Comparison of ENCODE assay signal across 9 mouse cellular contexts in the genomic region with DNA sequence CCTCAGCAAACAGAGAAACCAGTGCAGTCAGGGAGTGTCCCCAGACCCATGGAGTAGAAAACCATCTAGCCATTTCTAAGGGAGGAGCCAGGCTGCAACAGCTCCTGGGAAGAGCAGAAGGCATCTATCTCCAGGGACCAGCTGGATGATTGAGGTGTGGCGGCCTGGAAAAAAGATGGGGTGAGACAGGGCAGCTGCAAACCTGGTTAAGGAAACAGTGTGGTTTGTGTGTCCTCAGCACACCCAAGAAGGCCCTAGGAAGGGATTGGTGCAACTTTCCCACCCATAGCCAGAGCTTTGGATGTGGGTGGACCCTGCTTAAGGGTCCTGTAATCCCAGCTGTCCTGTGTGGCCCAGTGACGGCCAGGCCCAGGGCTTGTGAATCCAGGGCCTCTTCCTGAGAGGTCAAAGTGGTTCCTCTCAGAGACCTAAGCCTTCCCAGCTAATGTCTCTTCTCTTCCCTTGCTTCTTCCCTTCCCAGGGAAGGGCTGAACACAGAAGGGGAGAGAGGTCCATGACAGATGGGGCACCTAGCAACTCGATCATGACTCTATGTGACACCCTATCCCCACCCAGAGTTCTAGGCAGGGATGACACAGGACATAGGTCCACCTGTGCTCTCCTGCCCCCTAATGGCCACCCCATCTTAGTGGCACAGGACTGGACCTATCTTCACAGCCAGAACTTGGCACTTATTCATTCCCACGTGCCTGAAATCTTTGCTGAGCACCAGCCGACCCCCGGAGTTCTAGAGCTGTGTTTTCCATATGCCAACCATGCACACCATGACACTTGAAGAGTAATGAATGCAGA. TPM values are rescaled to one million over a fixed set of nuclear protein-coding genes. Genes with fewer than 3 reads are reported as not detected.
DNase-seq lines count a peak whose midpoint lies in the region; ATAC-seq and TF ChIP-seq lines count a peak whose summit lies in the region.
"Had no signal": no experiment of that assay in that cellular context is flagged by ENCODE, and none has a peak within 500 bp of the region (broad histone marks: within the 10 kb centered on the region; RNA-seq: fewer than 3 reads in every experiment).

No protein-coding gene starts in this region.

- ATAC-seq in hindbrain, embryonic 14.5 days (ENCODE audit: low FRiP score) = no peak
- peak; percentile 46 for ATAC-seq in inflammation-experienced regulatory T-cells, adult 6 months
- ATAC-seq in lung, embryonic 14.5 days (ENCODE audit: insufficient read depth) = no peak

- no peak for TF ChIP-seq EP300 in MEL (IDR thresholded peaks at IDR 0.05; ENCODE audit: low read depth in 1 of 2, low read length in 2 of 2)

- WGBS in hindbrain, embryonic 10.5 days = 65% methylated on average over 6 of the region's 6 CpGs
- WGBS in hindbrain, embryonic 14.5 days = 48% methylated on average over 6 of the region's 6 CpGs
- 50% methylated on average over 6 of the region's 6 CpGs for WGBS in lung, embryonic 14.5 days

- H3K36me3 ChIP-seq in hindbrain, embryonic 10.5 days = no peaks in the 10 kb centered on the region
- H3K36me3 ChIP-seq in hindbrain, embryonic 14.5 days (replicated peaks; ENCODE audit: control insufficient read depth, insufficient read depth) = no peaks in the 10 kb centered on the region
- peaks cover 0 to 13% of the 10 kb centered on the region in 2 experiments; a peak in 2 of 4 replicates for H3K36me3 ChIP-seq in MEL (ENCODE audit: control insufficient read depth in 1 of 2, insufficient read depth in 2 of 2, low read length in 2 of 2)
- no peaks in the 10 kb centered on the region for H3K36me3 ChIP-seq in lung, embryonic 14.5 days (ENCODE audit: insufficient read depth)
- H3K36me3 ChIP-seq: limb, embryonic 15.5 days had no signal

- DNase-seq in hindbrain, embryonic 10.5 days (ENCODE audit: low spot score) = peak; percentile 20
- DNase-seq in hindbrain, embryonic 14.5 days (ENCODE audit: low spot score) = no peak
- peak; percentile 67 for DNase-seq in MEL (ENCODE audit: low read depth, low spot score)
- peak; percentile 91 to 93 for DNase-seq in cerebellum, postnatal 10 days
- peak; percentile 36 for DNase-seq in lung, embryonic 14.5 days
- peak; percentile 56 for DNase-seq in testis, postnatal 10 days (ENCODE audit: low spot score)
- no peak for DNase-seq in c-Kit-positive CD71-positive TER-119-positive erythroid progenitor cells, embryonic 14.5 days (ENCODE audit: low spot score)

- no peak overlapping the region for H3K4me3 ChIP-seq in hindbrain, embryonic 10.5 days
- H3K4me3 ChIP-seq in hindbrain, embryonic 14.5 days (replicated peaks; ENCODE audit: low read length) = no peak overlapping the region
- no peak overlapping the region for H3K4me3 ChIP-seq in MEL (ENCODE audit: control insufficient read depth in 1 of 2, insufficient read depth in 1 of 2, low read depth in 2 of 2, low read length in 2 of 2)
- H3K4me3 ChIP-seq in lung, embryonic 14.5 days (ENCODE audit: low read depth, low read length) = no peak overlapping the region
- H3K4me3 ChIP-seq: limb, embryonic 15.5 days had no signal

- TF ChIP-seq POLR2A in MEL (IDR thresholded peaks at IDR 0.05; ENCODE audit: control insufficient read depth in 1 of 2, insufficient read depth in 1 of 2, low read depth in 1 of 2, low read length in 2 of 2, poor library complexity in 1 of 2) = no peak

- TF ChIP-seq CTCF in MEL (IDR thresholded peaks at IDR 0.05 in 2 of 3, conservative IDR thresholded peaks at IDR 0.05 in 1 of 3; ENCODE audit: control insufficient read depth in 1 of 3, insufficient read depth in 1 of 3, low read depth in 2 of 3, low read length in 3 of 3, poor library complexity in 1 of 3, severe bottlenecking in 1 of 3) = peak; percentile 50 to 76 (median 59)
- peak; percentile 53 for TF ChIP-seq CTCF in lung, embryonic 14.5 days (IDR thresholded peaks at IDR 0.05; ENCODE audit: low read depth)

- no peaks in the 10 kb centered on the region for H3K9me3 ChIP-seq in hindbrain, embryonic 10.5 days
- no peaks in the 10 kb centered on the region for H3K9me3 ChIP-seq in hindbrain, embryonic 14.5 days (ENCODE audit: control insufficient read depth, low read length)
- no peaks in the 10 kb centered on the region for H3K9me3 ChIP-seq in MEL (replicated peaks; ENCODE audit: insufficient read depth, low read length)
- no peaks in the 10 kb centered on the region for H3K9me3 ChIP-seq in lung, embryonic 14.5 days (ENCODE audit: low read depth, low read length)
- H3K9me3 ChIP-seq: limb, embryonic 15.5 days had no signal

- no peak overlapping the region for H3K9ac ChIP-seq in hindbrain, embryonic 14.5 days
- no peak overlapping the region for H3K9ac ChIP-seq in MEL (ENCODE audit: control insufficient read depth, low read depth, low read length, poor library complexity, severe bottlenecking)
- no peak overlapping the region for H3K9ac ChIP-seq in lung, embryonic 14.5 days
- H3K9ac ChIP-seq: limb, embryonic 15.5 days had no signal

- no peaks in the 10 kb centered on the region for H3K79me2 ChIP-seq in MEL (ENCODE audit: control insufficient read depth, insufficient read depth, low read length, poor library complexity)

- peaks cover 18% of the 10 kb centered on the region for H3K4me1 ChIP-seq in hindbrain, embryonic 10.5 days (replicated peaks)
- no peaks in the 10 kb centered on the region for H3K4me1 ChIP-seq in hindbrain, embryonic 14.5 days (replicated peaks; ENCODE audit: control insufficient read depth, insufficient read depth, low read length)
- H3K4me1 ChIP-seq in MEL (ENCODE audit: control insufficient read depth in 1 of 2, insufficient read depth in 2 of 2, low read length in 2 of 2) = peaks cover 7 to 15% of the 10 kb centered on the region in 2 experiments
- H3K4me1 ChIP-seq in lung, embryonic 14.5 days (ENCODE audit: insufficient read depth) = 0 out of 2 replicates have a peak, but pooled peaks cover 4% of the 10 kb centered on the region
- H3K4me1 ChIP-seq: limb, embryonic 15.5 days had no signal

- no peak overlapping the region for H3K4me2 ChIP-seq in hindbrain, embryonic 14.5 days (replicated peaks)
- H3K4me2 ChIP-seq in lung, embryonic 14.5 days = no peak overlapping the region
- H3K4me2 ChIP-seq: limb, embryonic 15.5 days had no signal

- H3K27ac ChIP-seq in hindbrain, embryonic 10.5 days = no peak overlapping the region
- no peak overlapping the region for H3K27ac ChIP-seq in hindbrain, embryonic 14.5 days
- H3K27ac ChIP-seq in MEL (ENCODE audit: control insufficient read depth, low read depth, low read length) = no peak overlapping the region
- no peak overlapping the region for H3K27ac ChIP-seq in lung, embryonic 14.5 days (ENCODE audit: low read depth)
- H3K27ac ChIP-seq: limb, embryonic 15.5 days had no signal

- no peaks in the 10 kb centered on the region for H3K27me3 ChIP-seq in hindbrain, embryonic 10.5 days (ENCODE audit: insufficient read depth, poor library complexity, severe bottlenecking)
- H3K27me3 ChIP-seq in hindbrain, embryonic 14.5 days (ENCODE audit: control insufficient read depth, insufficient read depth, low read length) = no peaks in the 10 kb centered on the region
- H3K27me3 ChIP-seq in MEL (ENCODE audit: control insufficient read depth in 1 of 2, insufficient read depth in 2 of 2, low read length in 2 of 2) = no peaks in the 10 kb centered on the region; a peak in 1 of 4 replicates
- no peaks in the 10 kb centered on the region for H3K27me3 ChIP-seq in lung, embryonic 14.5 days (ENCODE audit: insufficient read depth, low read length)
- H3K27me3 ChIP-seq: limb, embryonic 15.5 days had no signal

- peak; percentile 54 for TF ChIP-seq RAD21 in MEL (IDR thresholded peaks at IDR 0.05; ENCODE audit: low read depth, low read length)

RNA-seq across cellular contexts. Expression of gene Purb, which starts 14.2 kb away (rescaled TPM):
- 9.6 and 15.6 TPM in 2 replicates for polyA plus RNA-seq in hindbrain, embryonic 10.5 days (2016; fragmentation: Nextera tagmentation; extraction: Ambion mirVana)
- 9.8 and 9.9 TPM in 2 replicates for polyA plus RNA-seq in hindbrain, embryonic 14.5 days (2014; fragmentation: Nextera tagmentation; extraction: Ambion mirVana)
- total RNA-seq in MEL (2012; rRNA removed) = 29.3 and 33.9 TPM in 2 replicates
- polyA plus RNA-seq in MEL (2012; ENCODE audit: insufficient read depth in 1 of 2, insufficient read length in 2 of 2, low read depth in 1 of 2, low replicate concordance in 2 of 2, missing spikeins in 1 of 2) = 10 to 100 TPM; 23.1 to 32.7 TPM
- polyA plus RNA-seq in inflammation-experienced regulatory T-cells, adult 6 months (2017; shearing (Covaris generic)) = 10 to 100 TPM; 21.0 to 26.1 (median 23.7) TPM
- polyA plus RNA-seq in lung, embryonic 14.5 days (2014; fragmentation: Nextera tagmentation; extraction: Ambion mirVana) = 25.9 and 27.9 TPM in 2 replicates

RNA-seq across cellular contexts. Expression of gene Myo1g, which starts 30.9 kb away (rescaled TPM):
- 1.1 TPM in 2 replicates for polyA plus RNA-seq in hindbrain, embryonic 10.5 days (2016; fragmentation: Nextera tagmentation; extraction: Ambion mirVana)
- polyA plus RNA-seq in hindbrain, embryonic 14.5 days (2014; fragmentation: Nextera tagmentation; extraction: Ambion mirVana) = 0.31 and 0.74 TPM in 2 replicates
- 19.4 and 22.8 TPM in 2 replicates for total RNA-seq in MEL (2012; rRNA removed)
- polyA plus RNA-seq in MEL (2012; ENCODE audit: insufficient read depth in 1 of 2, insufficient read length in 2 of 2, low read depth in 1 of 2, low replicate concordance in 2 of 2, missing spikeins in 1 of 2) = 10 to 100 TPM in 1 of 2 experiments, not detected in 1; 33.3 TPM
- polyA plus RNA-seq in inflammation-experienced regulatory T-cells, adult 6 months (2017; shearing (Covaris generic)) = 100 to 1,000 TPM; 117 to 248 (median 132) TPM
- polyA plus RNA-seq in lung, embryonic 14.5 days (2014; fragmentation: Nextera tagmentation; extraction: Ambion mirVana) = 1.2 and 2.1 TPM in 2 replicates

RNA-seq across cellular contexts. Expression of gene H2afv, which starts 45.7 kb away (rescaled TPM):
- 881 and 962 TPM in 2 replicates for polyA plus RNA-seq in hindbrain, embryonic 10.5 days (2016; fragmentation: Nextera tagmentation; extraction: Ambion mirVana)
- polyA plus RNA-seq in hindbrain, embryonic 14.5 days (2014; fragmentation: Nextera tagmentation; extraction: Ambion mirVana) = 239 and 249 TPM in 2 replicates
- total RNA-seq in MEL (2012; rRNA removed) = 70.6 and 97.2 TPM in 2 replicates
- polyA plus RNA-seq in MEL (2012; ENCODE audit: insufficient read depth in 1 of 2, insufficient read length in 2 of 2, low read depth in 1 of 2, low replicate concordance in 2 of 2, missing spikeins in 1 of 2) = 100 to 1,000 TPM in 1 of 2 experiments, not detected in 1; 159 TPM
- 100 to 1,000 TPM; 131 to 311 (median 156) TPM for polyA plus RNA-seq in inflammation-experienced regulatory T-cells, adult 6 months (2017; shearing (Covaris generic))
- 562 and 581 TPM in 2 replicates for polyA plus RNA-seq in lung, embryonic 14.5 days (2014; fragmentation: Nextera tagmentation; extraction: Ambion mirVana)

RNA-seq across cellular contexts. Expression of gene Ccm2, which starts 56.8 kb away (rescaled TPM):
- polyA plus RNA-seq in hindbrain, embryonic 10.5 days (2016; fragmentation: Nextera tagmentation; extraction: Ambion mirVana) = 112 TPM in 2 replicates
- polyA plus RNA-seq in hindbrain, embryonic 14.5 days (2014; fragmentation: Nextera tagmentation; extraction: Ambion mirVana) = 89.0 and 89.4 TPM in 2 replicates
- 65.2 and 66.4 TPM in 2 replicates for total RNA-seq in MEL (2012; rRNA removed)
- polyA plus RNA-seq in MEL (2012; ENCODE audit: insufficient read depth in 1 of 2, insufficient read length in 2 of 2, low read depth in 1 of 2, low replicate concordance in 2 of 2, missing spikeins in 1 of 2) = 10 to 100 TPM in 1 of 2 experiments, not detected in 1; 49.2 TPM
- polyA plus RNA-seq in inflammation-experienced regulatory T-cells, adult 6 months (2017; shearing (Covaris generic)) = 100 to 1,000 TPM in 2 of 3 experiments, 10 to 100 TPM in 1; 98.6 to 202 (median 183) TPM
- 88.8 and 94.3 TPM in 2 replicates for polyA plus RNA-seq in lung, embryonic 14.5 days (2014; fragmentation: Nextera tagmentation; extraction: Ambion mirVana)

Comparison
In these comparisons a context has a peak if more than half of its experiments do, and no peak if none do; other contexts are left out.
1. DNase-seq: peak in hindbrain, embryonic 10.5 days (single experiment), MEL (single experiment), cerebellum, postnatal 10 days (2 of 2), lung, embryonic 14.5 days (single experiment) and testis, postnatal 10 days (single experiment); none in hindbrain, embryonic 14.5 days (single experiment) and c-Kit-positive CD71-positive TER-119-positive erythroid progenitor cells, embryonic 14.5 days (single experiment).